Mouse (Mus musculus) layer of hippocampus, postnatal 36 days (tissue): ENCODE measurements at regions not wholly inside any gene's neighbourhood (a gene's known extent, or its start where the extent isn't known, plus 50 kb on each side); places are given as distances from the start of the nearest gene placed in this dataset.

Source experiments
- DNase-seq, 2 experiments: peaks; one replicate each; pipeline ENCODE4 v3.0.0; 2022

- DNase-seq, result no peak
Measured at GRCm38 (mm10) chr16:50095858-50096551, 295.7 kb downstream of the Cd47 start.

GRCm38 (mm10) chr16:50096563-50096962, 296.2 kb downstream of the Cd47 start:
- no peak for DNase-seq

GRCm38 (mm10) chr16:50103340-50103739, 303.0 kb downstream of the Cd47 start:
- DNase-seq, result no peak

- DNase-seq, result peak in 1 of 2 experiments; percentile 2
Measured at GRCm38 (mm10) chr16:50118150-50118549, 314.0 kb downstream of the Bbx start.

- DNase-seq, result no peak
Measured at GRCm38 (mm10) chr16:50122460-50122859, 309.7 kb downstream of the Bbx start.

- DNase-seq, result no peak
Measured at GRCm38 (mm10) chr16:50124646-50125045, 307.5 kb downstream of the Bbx start.

GRCm38 (mm10) chr16:50125564-50125963, 306.6 kb downstream of the Bbx start:
- no peak for DNase-seq

- DNase-seq, result no peak
Measured at GRCm38 (mm10) chr16:50131406-50131805, 300.8 kb downstream of the Bbx start.
